Mouse (Mus musculus) olfactory bulb, adult 2 months (tissue): Measurements from ENCODE around the gene Apoe.
"Not testable (repeated sequence)": the region's sequence is repeated elsewhere in the genome, so short reads cannot be mapped to it uniquely, and the experiment has no call there.

Source experiments
- CTCF ChIP-seq: fragments of 200-500 bp; IDR thresholded peaks from 2 replicates; pipeline ENCODE4 v1.5.1; 2012; ENCODE audit warnings: low read depth, mild to moderate bottlenecking, low read length, moderate library complexity; ENCODE audit not compliant: insufficient read depth
- POLR2A ChIP-seq: fragments of 200-500 bp; IDR thresholded peaks from 2 replicates; pipeline ENCODE4 v1.6.1; 2012; ENCODE audit warnings: mild to moderate bottlenecking, low read depth, low read length, moderate library complexity; ENCODE audit not compliant: insufficient read depth

- not testable (repeated sequence) for TF ChIP-seq CTCF, POLR2A
These were observed 11.9 kb downstream of the Apoe start for GRCm38 (mm10) chr7:19686927-19687583.
